Mouse (Mus musculus) testis, adult 2 months (tissue): ENCODE data around the gene Dnm2.

Source experiments
- CTCF ChIP-seq: fragments of 200-500 bp; IDR thresholded peaks from 2 replicates; pipeline ENCODE4 v1.5.1; 2012; ENCODE audit warnings: low read depth, mild to moderate bottlenecking, inconsistent platforms, low read length, moderate library complexity; ENCODE audit not compliant: control insufficient read depth, insufficient read depth, insufficient replicate concordance
- POLR2A ChIP-seq: fragments of 200-500 bp; IDR thresholded peaks from 2 replicates; pipeline ENCODE4 v1.6.1; 2012; ENCODE audit warnings: low read depth, mild to moderate bottlenecking, inconsistent platforms, low read length, moderate library complexity; ENCODE audit not compliant: control insufficient read depth

- no peak for TF ChIP-seq POLR2A
- TF ChIP-seq CTCF, result no peak
Measured at GRCm38 (mm10) chr9:21525937-21526633, 101.4 kb downstream of the Dnm2 start, which contains the start of gene AB124611.
